8 mouse cellular contexts compared by ENCODE assay signal in genomic region chr2:35282214-35282613, GRCm38 (mm10). TPM values are rescaled to one million over a fixed set of nuclear protein-coding genes. Genes with fewer than 3 reads are reported as not detected.
DNase-seq lines count a peak whose midpoint lies in the region; ATAC-seq and TF ChIP-seq lines count a peak whose summit lies in the region.

No protein-coding gene starts in this region.

- H3K27me3 ChIP-seq in embryonic facial prominence, embryonic 10.5 days (replicated peaks; ENCODE audit: low read depth, poor library complexity, severe bottlenecking): peaks cover 63% of the 10 kb centered on the region
- H3K27me3 ChIP-seq in heart, embryonic 10.5 days (ENCODE audit: insufficient read depth, poor library complexity, severe bottlenecking): peaks cover 56% of the 10 kb centered on the region
- no peaks in the 10 kb centered on the region for H3K27me3 ChIP-seq in kidney, postnatal 0 days (ENCODE audit: insufficient read depth, low read length)
- no peaks in the 10 kb centered on the region for H3K27me3 ChIP-seq in stomach, embryonic 15.5 days (replicated peaks)

- H3K9ac ChIP-seq in kidney, postnatal 0 days (ENCODE audit: low read depth, low read length): peak overlapping the region; percentile 47
- peak overlapping the region; percentile 3; the same call in 1 of the 2 replicates for H3K9ac ChIP-seq in stomach, embryonic 15.5 days

- peak; percentile 50 for DNase-seq in R1 (ENCODE audit: low read depth, low spot score)
- DNase-seq in embryonic facial prominence, embryonic 10.5 days (ENCODE audit: low spot score): peak; percentile 46
- no peak for DNase-seq in heart, embryonic 10.5 days (ENCODE audit: low spot score)
- DNase-seq in kidney, postnatal 0 days (ENCODE audit: low spot score): peak; percentile 56
- DNase-seq in lung, postnatal 25 days (ENCODE audit: low spot score): peak; percentile 77
- DNase-seq in layer of hippocampus, postnatal 14 days (ENCODE audit: low spot score in 2 of 2): no peak
- DNase-seq in Muller cell, postnatal 12 days (ENCODE audit: inconsistent ontology term): no peak

- H3K4me2 ChIP-seq in kidney, postnatal 0 days (ENCODE audit: low read length): peak overlapping the region; percentile 77
- peak overlapping the region; percentile 67 for H3K4me2 ChIP-seq in stomach, embryonic 15.5 days

- peak; percentile 63 for ATAC-seq in kidney, postnatal 0 days (replicated peaks; ENCODE audit: low FRiP score, low read depth)
- ATAC-seq in stomach, embryonic 15.5 days (ENCODE audit: insufficient read depth, low FRiP score, low read depth): peak; percentile 24; the same call in 1 of the 2 replicates

- H3K4me1 ChIP-seq in embryonic facial prominence, embryonic 10.5 days: peaks cover 13% of the 10 kb centered on the region
- peaks cover 29% of the 10 kb centered on the region for H3K4me1 ChIP-seq in heart, embryonic 10.5 days
- 0 out of 2 replicates have a peak, but pooled peaks cover 13% of the 10 kb centered on the region for H3K4me1 ChIP-seq in kidney, postnatal 0 days (replicated peaks; ENCODE audit: insufficient read depth, low read length)
- H3K4me1 ChIP-seq in stomach, embryonic 15.5 days: peaks cover 20% of the 10 kb centered on the region

- 3% methylated on average over 32 of the region's 32 CpGs for WGBS in embryonic facial prominence, embryonic 10.5 days
- WGBS in heart, embryonic 10.5 days: 2% methylated on average over 32 of the region's 32 CpGs
- WGBS in kidney, postnatal 0 days: 3% methylated on average over 32 of the region's 32 CpGs
- WGBS in stomach, embryonic 15.5 days: 7% methylated on average over 32 of the region's 32 CpGs

- TF ChIP-seq CTCF in kidney, postnatal 0 days (IDR thresholded peaks at IDR 0.05; ENCODE audit: low read depth): no peak

- no peaks in the 10 kb centered on the region for H3K9me3 ChIP-seq in embryonic facial prominence, embryonic 10.5 days
- H3K9me3 ChIP-seq in heart, embryonic 10.5 days: no peaks in the 10 kb centered on the region
- H3K9me3 ChIP-seq in kidney, postnatal 0 days (replicated peaks; ENCODE audit: low read length): no peaks in the 10 kb centered on the region
- H3K9me3 ChIP-seq in stomach, embryonic 15.5 days: no peaks in the 10 kb centered on the region

- peak overlapping the region; percentile 51 for H3K27ac ChIP-seq in embryonic facial prominence, embryonic 10.5 days (replicated peaks)
- H3K27ac ChIP-seq in heart, embryonic 10.5 days: peak overlapping the region; percentile 44; the same call in 1 of the 2 replicates
- no peak overlapping the region for H3K27ac ChIP-seq in kidney, postnatal 0 days
- H3K27ac ChIP-seq in stomach, embryonic 15.5 days: 0 out of 2 replicates have a peak overlapping the region, but pooled peaks have one; percentile 4

- H3K36me3 ChIP-seq in embryonic facial prominence, embryonic 10.5 days (replicated peaks): no peaks in the 10 kb centered on the region
- H3K36me3 ChIP-seq in heart, embryonic 10.5 days: no peaks in the 10 kb centered on the region; the same call in 1 of the 2 replicates
- H3K36me3 ChIP-seq in kidney, postnatal 0 days (ENCODE audit: insufficient read depth, low read length): 0 out of 2 replicates have a peak, but pooled peaks cover 12% of the 10 kb centered on the region
- H3K36me3 ChIP-seq in stomach, embryonic 15.5 days: 0 out of 2 replicates have a peak, but pooled peaks cover 5% of the 10 kb centered on the region

- peak overlapping the region; percentile 60 for H3K4me3 ChIP-seq in embryonic facial prominence, embryonic 10.5 days
- peak overlapping the region; percentile 54 for H3K4me3 ChIP-seq in heart, embryonic 10.5 days
- H3K4me3 ChIP-seq in kidney, postnatal 0 days (replicated peaks; ENCODE audit: low read depth, low read length): peak overlapping the region; percentile 45
- H3K4me3 ChIP-seq in stomach, embryonic 15.5 days (replicated peaks): peak overlapping the region; percentile 43

RNA-seq across cellular contexts. Expression of gene Gsn, which starts 26.0 kb away (rescaled TPM):
- 13.6 and 18.9 TPM in 2 replicates for polyA plus RNA-seq in embryonic facial prominence, embryonic 10.5 days (2016; fragmentation: Nextera tagmentation; extraction: Ambion mirVana)
- polyA plus RNA-seq in heart, embryonic 10.5 days (2016; fragmentation: Nextera tagmentation; extraction: Ambion mirVana): 52.5 and 84.3 TPM in 2 replicates
- 158 and 159 TPM in 2 replicates for polyA plus RNA-seq in kidney, postnatal 0 days (2015; fragmentation: Nextera tagmentation; extraction: Ambion mirVana)
- polyA plus RNA-seq in stomach, embryonic 15.5 days (2015; fragmentation: Nextera tagmentation; extraction: Ambion mirVana): 233 and 253 TPM in 2 replicates
- total RNA-seq in layer of hippocampus, postnatal 14 days (2021): 10 to 100 TPM; 85.8 to 94.7 TPM

RNA-seq across cellular contexts. Expression of gene Stom, which starts 54.6 kb away (rescaled TPM):
- polyA plus RNA-seq in embryonic facial prominence, embryonic 10.5 days (2016; fragmentation: Nextera tagmentation; extraction: Ambion mirVana): 18.0 and 18.9 TPM in 2 replicates
- polyA plus RNA-seq in heart, embryonic 10.5 days (2016; fragmentation: Nextera tagmentation; extraction: Ambion mirVana): 32.9 and 34.0 TPM in 2 replicates
- polyA plus RNA-seq in kidney, postnatal 0 days (2015; fragmentation: Nextera tagmentation; extraction: Ambion mirVana): 29.7 and 31.4 TPM in 2 replicates
- 67.2 and 74.4 TPM in 2 replicates for polyA plus RNA-seq in stomach, embryonic 15.5 days (2015; fragmentation: Nextera tagmentation; extraction: Ambion mirVana)
- 1 to 10 TPM; 8.0 to 8.2 TPM for total RNA-seq in layer of hippocampus, postnatal 14 days (2021)

Comparison
In these comparisons a context has a peak if more than half of its experiments do, and no peak if none do; other contexts are left out.
1. DNase-seq: peak in R1 (single experiment), embryonic facial prominence, embryonic 10.5 days (single experiment), kidney, postnatal 0 days (single experiment) and lung, postnatal 25 days (single experiment); none in heart, embryonic 10.5 days (single experiment), layer of hippocampus, postnatal 14 days (0 of 2) and Muller cell, postnatal 12 days (single experiment).
2. Peak in every context shown above with its lines, with median percentiles within 50 percentile points of each other: H3K4me3 ChIP-seq.